Mouse (Mus musculus): Measurements from ENCODE around the gene Cnnm2. TPM values are rescaled to one million over a fixed set of nuclear protein-coding genes. Genes with fewer than 3 reads are reported as not detected.

Cnnm2 gene
- total RNA-seq, 2 experiments from 2014 or later, result 2.4 to 3.3 TPM

GRCm38 (mm10) chr19:46905971-46906370 lies 144.6 kb downstream of the Cnnm2 start:
- intact Hi-C loops (cut with DNase I), result no loop called here
- no peak for DNase-seq

GRCm38 (mm10) chr19:46908207-46908606 lies 146.8 kb downstream of the Cnnm2 start:
- no peak for DNase-seq
- intact Hi-C loops (cut with DNase I), result no loop called here

GRCm38 (mm10) chr19:46908977-46909376 lies 147.6 kb downstream of the Cnnm2 start:
- intact Hi-C loops (cut with DNase I), result no loop called here
- DNase-seq, result no peak

GRCm38 (mm10) chr19:46911492-46911891 lies 150.1 kb downstream of the Cnnm2 start:
- intact Hi-C loops (cut with DNase I), result no loop called here
- no peak for DNase-seq

- intact Hi-C loops (cut with DNase I), result no loop called here
- no peak for DNase-seq
Measured at GRCm38 (mm10) chr19:46913626-46914025, 152.2 kb downstream of the Cnnm2 start.

GRCm38 (mm10) chr19:46915406-46916080 lies 154.1 kb downstream of the Cnnm2 start:
- intact Hi-C loops (cut with DNase I), result no loop called here
- no peak for DNase-seq

- intact Hi-C loops (cut with DNase I), result no loop called here
- no peak for DNase-seq
Measured at GRCm38 (mm10) chr19:46920571-46920970, 159.2 kb downstream of the Cnnm2 start.

- intact Hi-C loops (cut with DNase I), result no loop called here
Measured at GRCm38 (mm10) chr19:46926357-46926756, 165.0 kb downstream of the Cnnm2 start.

GRCm38 (mm10) chr19:46926951-46927350 lies 165.6 kb downstream of the Cnnm2 start:
- DNase-seq, result no peak
- intact Hi-C loops (cut with DNase I), result no loop called here

More at GRCm38 (mm10) chr19:46926357-46926756, 165.0 kb downstream of the Cnnm2 start:
- DNase-seq, result no peak

- intact Hi-C loops (cut with DNase I), result no loop called here
- DNase-seq, result no peak
Measured at GRCm38 (mm10) chr19:46928136-46928535, 166.7 kb downstream of the Cnnm2 start.

GRCm38 (mm10) chr19:46929044-46929587 lies 167.7 kb downstream of the Cnnm2 start:
- intact Hi-C loops (cut with DNase I), result no loop called here
- DNase-seq, result peak; percentile 31 to 80

Other genes starting within 250 kb of the Cnnm2 start
- gene Arl3, start 188.4 kb upstream of the Cnnm2 start, total RNA-seq (2021), result 10 to 100 TPM; 44.6 to 60.8 TPM
- 1 to 10 TPM; 2.7 to 4.1 TPM for gene Sfxn2, start 188.2 kb upstream of the Cnnm2 start, total RNA-seq (2021)
- 10 to 100 TPM; 56.2 to 66.2 TPM for gene Wbp1l, start 162.5 kb upstream of the Cnnm2 start, total RNA-seq (2021)
- gene Cyp17a1, start 88.4 kb upstream of the Cnnm2 start, total RNA-seq (2021), result not detected
- gene Borcs7, start 71.7 kb upstream of the Cnnm2 start, total RNA-seq (2021), result 10 to 100 TPM; 11.9 to 12.9 TPM
- gene As3mt, start 54.1 kb upstream of the Cnnm2 start, total RNA-seq (2021), result 10 to 100 TPM; 79.6 to 84.9 TPM

Data from gastrocnemius, postnatal 36 days (tissue).